Mouse (Mus musculus) stomach, postnatal 0 days (tissue): ENCODE results near the gene Egr4. TPM values are rescaled to one million over a fixed set of nuclear protein-coding genes. Genes with fewer than 3 reads are reported as not detected.
A peak's percentile ranks its signal among the peaks of the same experiment; 100 is the strongest.

Experiments
- ATAC-seq: fragments of 200-750 bp; cut with Nextera tagmentation; 2 replicates; pipeline ENCODE4 v1.8.0; 2017; ENCODE audit not compliant: low FRiP score, low TSS enrichment
- DNase-seq: peaks from one replicate; pipeline ENCODE4 v3.0.0-alpha.2; 2016; ENCODE audit warnings: low spot score
- H3K27ac ChIP-seq: fragments of 300-500 bp; sonication (generic); replicated peaks from 2 replicates; pipeline ENCODE4 v1.5.1; 2014; ENCODE audit warnings: mild to moderate bottlenecking, control low read depth
- H3K27me3 ChIP-seq: fragments of 300-500 bp; sonication (generic); 2 replicates; pipeline ENCODE4 v1.6.1; 2014; ENCODE audit warnings: low read length; ENCODE audit not compliant: control insufficient read depth, insufficient read depth
- H3K36me3 ChIP-seq: fragments of 300-500 bp; sonication (generic); 2 replicates; pipeline ENCODE4 v1.6.1; 2014; ENCODE audit warnings: low read length, mixed read lengths; ENCODE audit not compliant: control insufficient read depth, insufficient read depth
- H3K4me1 ChIP-seq: fragments of 300-500 bp; sonication (generic); replicated peaks from 2 replicates; pipeline ENCODE4 v1.6.1; 2014; ENCODE audit warnings: antibody characterized with exemption; ENCODE audit not compliant: control insufficient read depth, insufficient read depth
- H3K4me2 ChIP-seq: fragments of 300-500 bp; sonication (generic); replicated peaks from 2 replicates; pipeline ENCODE4 v1.6.1; 2014; ENCODE audit warnings: low read depth, mild to moderate bottlenecking, control low read depth, moderate library complexity
- H3K4me3 ChIP-seq: fragments of 300-500 bp; sonication (generic); 2 replicates; pipeline ENCODE4 v1.5.1; 2014; ENCODE audit warnings: low read depth, low read length, control low read depth
- H3K9ac ChIP-seq: fragments of 300-500 bp; sonication (generic); 2 replicates; pipeline ENCODE4 v1.6.1; 2014; ENCODE audit warnings: mild to moderate bottlenecking, low read length, control low read depth, mixed read lengths
- H3K9me3 ChIP-seq: fragments of 300-500 bp; sonication (generic); 2 replicates; pipeline ENCODE4 v1.6.1; 2016; ENCODE audit warnings: low read length; ENCODE audit not compliant: control insufficient read depth
- CTCF ChIP-seq: IDR thresholded peaks from 2 replicates; pipeline ENCODE4 v1.5.1; 2016; ENCODE audit warnings: antibody characterized with exemption, low read depth, mild to moderate bottlenecking, moderate library complexity
- EP300 ChIP-seq: optimal IDR thresholded peaks from 2 replicates; pipeline ENCODE3; 2016; ENCODE audit warnings: antibody characterized with exemption
- WGBS: fragments of 180-500 bp; shearing (Covaris S2); extraction: QIAGEN DNeasy Blood & Tissue Kit; methylation state at CpG from one replicate; pipeline ENCODE4 v1.1.7; 2014; 5-methylcytosine and 5-hydroxymethylcytosine counted together
- polyA plus RNA-seq: library from polyadenylated mRNA; unstranded; fragments of >200 nt; fragmentation: Nextera tagmentation; extraction: Ambion mirVana; gene quantifications from 2 replicates; pipeline ENCODE4 v1.2.1, GENCODE M21; 2015

Gene Egr4
- polyA plus RNA-seq, 1 experiment from 2014 or later = not detected

GRCm38 (mm10) chr6:85502103-85502910 is 11.1 kb downstream of the Egr4 start:
- H3K4me3 ChIP-seq = peak overlapping the region; percentile 54
- DNase-seq = no peak
- peak overlapping the region; percentile 51; the same call in 1 of the 2 replicates for H3K9ac ChIP-seq
- TF ChIP-seq EP300 (no peak), CTCF (no peak)
- peak overlapping the region; percentile 96 for H3K4me2 ChIP-seq
- H3K4me1 ChIP-seq = peaks cover 4% of the 10 kb centered on the region; the same call in 1 of the 2 replicates
- H3K36me3 ChIP-seq = no peaks in the 10 kb centered on the region
- no peak overlapping the region for H3K27ac ChIP-seq
- peak; percentile 59 for ATAC-seq
- WGBS = 3% methylated on average over 32 of the region's 37 CpGs
- no peaks in the 10 kb centered on the region for H3K27me3 ChIP-seq
- H3K9me3 ChIP-seq = no peaks in the 10 kb centered on the region

GRCm38 (mm10) chr6:85501571-85502102 is 11.8 kb downstream of the Egr4 start:
- DNase-seq = no peak
- no peaks in the 10 kb centered on the region for H3K9me3 ChIP-seq
- no peak overlapping the region for H3K4me3 ChIP-seq
- 17% methylated on average over 6 of the region's 6 CpGs for WGBS
- peaks cover 4% of the 10 kb centered on the region; the same call in 1 of the 2 replicates for H3K4me1 ChIP-seq
- H3K36me3 ChIP-seq = no peaks in the 10 kb centered on the region
- H3K4me2 ChIP-seq = no peak overlapping the region; the same call in 1 of the 2 replicates
- no peak overlapping the region for H3K27ac ChIP-seq
- H3K9ac ChIP-seq = no peak overlapping the region
- H3K27me3 ChIP-seq = no peaks in the 10 kb centered on the region
- TF ChIP-seq EP300 = no peak
- no peak for TF ChIP-seq CTCF
- ATAC-seq = no peak

GRCm38 (mm10) chr6:85500416-85500815 is 13.0 kb downstream of the Egr4 start:
- no peak overlapping the region for H3K27ac ChIP-seq
- TF ChIP-seq CTCF = no peak
- TF ChIP-seq EP300 = no peak
- H3K4me1 ChIP-seq = peaks cover 4% of the 10 kb centered on the region; the same call in 1 of the 2 replicates
- no peak for ATAC-seq
- H3K9ac ChIP-seq = no peak overlapping the region
- H3K4me2 ChIP-seq = no peak overlapping the region
- no peak overlapping the region for H3K4me3 ChIP-seq
- no peaks in the 10 kb centered on the region for H3K36me3 ChIP-seq
- no peaks in the 10 kb centered on the region for H3K9me3 ChIP-seq
- no peak for DNase-seq
- no peaks in the 10 kb centered on the region for H3K27me3 ChIP-seq
- WGBS = 56% methylated on average over 1 of the region's 1 CpGs

- no peak overlapping the region for H3K4me3 ChIP-seq
- peaks cover 4% of the 10 kb centered on the region; the same call in 1 of the 2 replicates for H3K4me1 ChIP-seq
- no peaks in the 10 kb centered on the region for H3K9me3 ChIP-seq
- TF ChIP-seq EP300 = no peak
- no peak for TF ChIP-seq CTCF
- WGBS = 57% methylated on average over 9 of the region's 9 CpGs
- DNase-seq (no peak), ATAC-seq (no peak)
- H3K4me2 ChIP-seq = no peak overlapping the region
- H3K27me3 ChIP-seq = no peaks in the 10 kb centered on the region
- H3K36me3 ChIP-seq = no peaks in the 10 kb centered on the region
- no peak overlapping the region for H3K27ac ChIP-seq
- no peak overlapping the region for H3K9ac ChIP-seq
Observed at GRCm38 (mm10) chr6:85498147-85498546, 15.2 kb downstream of the Egr4 start.

- no peak overlapping the region for H3K4me3 ChIP-seq
- H3K4me1 ChIP-seq = no peaks in the 10 kb centered on the region
- H3K27me3 ChIP-seq = no peaks in the 10 kb centered on the region
- no peak overlapping the region for H3K9ac ChIP-seq
- ATAC-seq = no peak
- H3K9me3 ChIP-seq = no peaks in the 10 kb centered on the region
- no peak for TF ChIP-seq EP300
- TF ChIP-seq CTCF = no peak
- H3K36me3 ChIP-seq = no peaks in the 10 kb centered on the region
- no peak overlapping the region for H3K4me2 ChIP-seq
- no peak overlapping the region for H3K27ac ChIP-seq
- DNase-seq = no peak
Observed at GRCm38 (mm10) chr6:85496976-85497375, 16.4 kb downstream of the Egr4 start.

- no peak for ATAC-seq
- Histone ChIP-seq H3K4me1 (no peaks in the 10 kb centered on the region), H3K9me3 (no peaks in the 10 kb centered on the region), H3K9ac (no peak overlapping the region), H3K27ac (no peak overlapping the region), H3K36me3 (no peaks in the 10 kb centered on the region), H3K4me3 (no peak overlapping the region), H3K4me2 (no peak overlapping the region), H3K27me3 (no peaks in the 10 kb centered on the region)
- no peak for TF ChIP-seq EP300
- no peak for TF ChIP-seq CTCF
- DNase-seq = no peak
- 89% methylated on average over 3 of the region's 3 CpGs for WGBS
Observed at GRCm38 (mm10) chr6:85491606-85492005, 21.8 kb downstream of the Egr4 start.
